Mouse (Mus musculus) ES-E14 (cell line): Measurements from ENCODE around the gene Gm12166.

Experiments
- HCFC1 ChIP-seq: IDR thresholded peaks from 2 replicates; pipeline ENCODE4 v1.6.1; 2012; ENCODE audit warnings: low read length, inconsistent platforms, borderline replicate concordance; ENCODE audit not compliant: insufficient read depth
- MAFK ChIP-seq: IDR thresholded peaks from 2 replicates; pipeline ENCODE4 v1.6.1; 2014; ENCODE audit warnings: mild to moderate bottlenecking, low read depth, low read length, inconsistent platforms; ENCODE audit not compliant: insufficient read depth
- ZC3H11A ChIP-seq: IDR thresholded peaks from 2 replicates; pipeline ENCODE4 v1.6.1; 2012; ENCODE audit warnings: low read depth, mild to moderate bottlenecking, inconsistent platforms, low read length, borderline replicate concordance

DNA sequence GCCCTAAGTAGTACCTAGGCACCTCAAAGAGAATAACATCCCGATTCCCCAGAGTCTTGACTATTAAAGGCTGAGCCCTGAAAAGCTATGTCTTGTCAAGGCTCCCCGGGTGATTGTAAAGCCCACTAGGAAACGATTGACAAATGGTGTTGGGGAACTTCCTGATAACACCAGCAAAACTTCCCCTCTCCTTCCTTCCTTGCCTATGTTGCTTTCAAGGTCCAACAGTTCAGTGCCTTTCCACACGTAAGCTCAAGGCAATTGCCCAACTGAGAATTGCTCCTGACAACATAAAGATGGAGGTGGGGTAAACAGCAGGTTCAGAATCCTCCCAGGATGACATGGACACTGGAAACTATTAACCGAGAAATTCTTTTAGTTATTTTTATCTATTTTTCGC lies 29.1 kb downstream of the Gm12166 start:
- TF ChIP-seq HCFC1 (no peak), ZC3H11A (no peak), MAFK (no peak)
